Mouse (Mus musculus) stomach, postnatal 0 days (tissue): ENCODE measurements around the gene Aldh1a2.

Experiments
- CTCF ChIP-seq: IDR thresholded peaks from 2 replicates; pipeline ENCODE4 v1.5.1; 2016; ENCODE audit warnings: antibody characterized with exemption, low read depth, mild to moderate bottlenecking, moderate library complexity
- EP300 ChIP-seq: optimal IDR thresholded peaks from 2 replicates; pipeline ENCODE3; 2016; ENCODE audit warnings: antibody characterized with exemption

DNA sequence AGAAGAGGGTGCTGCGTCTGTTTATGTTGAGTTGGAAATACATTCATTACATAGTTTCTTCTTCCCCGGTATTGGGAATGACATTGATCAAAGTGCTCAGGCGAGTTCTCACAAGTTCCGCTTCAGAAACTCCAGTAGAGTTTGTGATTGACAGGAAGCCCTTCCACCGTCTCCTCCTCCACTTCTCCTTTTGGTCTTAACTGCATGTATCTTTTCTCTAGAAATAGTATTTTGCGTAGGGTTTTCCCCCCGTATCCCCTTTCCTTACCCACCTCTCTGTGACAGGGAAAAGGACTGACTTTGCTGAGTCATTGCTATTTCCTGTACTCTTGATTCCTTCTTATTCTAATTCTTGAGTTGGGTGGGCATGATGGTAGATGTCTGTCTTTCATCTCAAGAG, 28.2 kb upstream of the Aldh1a2 start:
- TF ChIP-seq EP300 (no peak), CTCF (no peak)
